Mouse (Mus musculus) hindbrain, embryonic 12.5 days (tissue): Measurements from ENCODE around the gene Tex2. TPM values are rescaled to one million over a fixed set of nuclear protein-coding genes. Genes with fewer than 3 reads are reported as not detected.
"Not testable (repeated sequence)": the region's sequence is repeated elsewhere in the genome, so short reads cannot be mapped to it uniquely, and the experiment has no call there.

Experiments used
- ATAC-seq: fragments of 200-750 bp; cut with Nextera tagmentation; 2 replicates; pipeline ENCODE4 v1.8.0; 2017; ENCODE audit warnings: moderate TSS enrichment; ENCODE audit not compliant: low FRiP score
- H3K27ac ChIP-seq: fragments of 300-500 bp; sonication (generic); 2 replicates; pipeline ENCODE4 v1.5.1; 2016; ENCODE audit warnings: mild to moderate bottlenecking
- H3K27me3 ChIP-seq: fragments of 300-500 bp; sonication (generic); 2 replicates; pipeline ENCODE4 v1.6.1; 2016; ENCODE audit warnings: mild to moderate bottlenecking
- H3K36me3 ChIP-seq: fragments of 300-500 bp; sonication (generic); 2 replicates; pipeline ENCODE4 v1.6.1; 2016; ENCODE audit warnings: mild to moderate bottlenecking
- H3K4me1 ChIP-seq: fragments of 300-500 bp; sonication (generic); 2 replicates; pipeline ENCODE4 v1.6.1; 2016
- H3K4me2 ChIP-seq: fragments of 300-500 bp; sonication (generic); replicated peaks from 2 replicates; pipeline ENCODE4 v1.6.1; 2016; ENCODE audit warnings: mild to moderate bottlenecking
- H3K4me3 ChIP-seq: fragments of 300-500 bp; sonication (generic); 2 replicates; pipeline ENCODE4 v1.5.1; 2016; ENCODE audit warnings: mild to moderate bottlenecking
- H3K9ac ChIP-seq: fragments of 300-500 bp; sonication (generic); 2 replicates; pipeline ENCODE4 v1.6.1; 2016; ENCODE audit warnings: mild to moderate bottlenecking, moderate library complexity
- H3K9me3 ChIP-seq: fragments of 300-500 bp; sonication (generic); replicated peaks from 2 replicates; pipeline ENCODE4 v1.6.1; 2016; ENCODE audit warnings: mild to moderate bottlenecking
- WGBS: fragments of 180-500 bp; shearing (Covaris S2); methylation state at CpG from one replicate; pipeline ENCODE4 v1.1.7; 2016; 5-methylcytosine and 5-hydroxymethylcytosine counted together
- polyA plus RNA-seq: library from polyadenylated mRNA; unstranded; fragments of >200 nt; fragmentation: Nextera tagmentation; extraction: Ambion mirVana; gene quantifications from 2 replicates; pipeline ENCODE4 v1.2.1, GENCODE M21; 2016

Tex2 gene
- polyA plus RNA-seq, 1 experiment from 2014 or later, result 13.3 TPM

DNA sequence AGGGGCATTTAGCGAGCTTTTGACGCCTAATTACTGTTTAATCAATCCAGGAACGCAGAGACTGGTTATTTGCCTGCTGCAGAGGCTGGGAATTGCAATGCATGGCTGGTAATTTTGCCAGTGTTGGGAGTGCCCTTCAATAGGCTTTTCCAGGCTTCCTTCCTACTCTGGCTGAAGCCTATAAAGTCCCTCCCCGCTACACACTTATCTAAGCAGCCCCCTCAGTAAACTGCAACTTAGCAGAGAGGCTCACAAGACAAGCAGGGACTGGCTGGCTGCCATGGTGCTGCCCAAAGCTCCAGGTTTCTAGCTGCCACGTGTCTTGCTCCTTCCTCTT lies 26.1 kb upstream of the Tex2 start:
- peaks cover 12% of the 10 kb centered on the region; the same call in 1 of the 2 replicates for H3K27me3 ChIP-seq
- no peak overlapping the region for H3K27ac ChIP-seq
- H3K9me3 ChIP-seq, result no peaks in the 10 kb centered on the region
- peaks cover 16% of the 10 kb centered on the region for H3K4me1 ChIP-seq
- WGBS, result 29% methylated on average over 5 of the region's 5 CpGs
- H3K36me3 ChIP-seq, result no peaks in the 10 kb centered on the region
- H3K4me3 ChIP-seq, result no peak overlapping the region
- H3K9ac ChIP-seq, result no peak overlapping the region
- ATAC-seq, result no peak
- H3K4me2 ChIP-seq, result no peak overlapping the region

DNA sequence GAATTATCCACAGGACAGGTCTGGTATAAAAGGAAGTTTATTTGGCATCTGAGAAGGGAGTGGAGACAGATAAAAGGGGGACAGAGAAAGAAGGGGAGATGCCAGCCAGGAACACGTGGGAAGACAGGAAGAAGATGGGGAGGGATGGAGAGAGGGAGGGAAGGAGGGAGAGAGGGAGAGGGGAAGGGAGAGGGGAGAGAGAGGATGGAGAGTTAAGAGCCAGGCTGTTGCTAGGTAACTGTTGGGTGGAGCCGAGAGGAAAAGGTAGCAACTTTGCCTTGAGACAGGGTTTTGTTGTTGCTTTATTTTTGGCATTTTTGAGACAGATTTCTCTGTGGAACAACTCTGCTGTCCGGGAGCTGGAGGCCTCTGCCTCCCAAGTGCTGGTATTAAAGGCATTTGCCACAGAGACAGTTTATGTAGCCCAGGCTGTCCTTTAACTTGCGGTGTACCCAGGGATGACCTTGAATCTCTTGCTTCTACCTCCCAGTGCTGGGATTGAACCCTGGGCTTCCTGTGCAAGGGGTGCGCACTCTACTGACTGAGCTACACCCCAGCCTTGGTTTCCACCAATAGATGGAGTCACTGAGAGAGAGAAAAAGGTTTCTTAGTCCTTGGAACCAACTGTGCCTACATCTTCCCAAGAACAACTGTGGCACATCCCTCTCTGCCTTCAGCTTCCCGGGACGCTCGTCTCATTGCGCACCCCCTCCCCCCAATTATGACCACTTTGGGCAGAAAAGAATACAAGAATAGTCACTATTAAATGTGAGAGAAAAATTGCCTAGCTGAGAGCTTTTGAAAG lies 25.5 kb upstream of the Tex2 start:
- Histone ChIP-seq H3K4me2 (no peak overlapping the region), H3K9me3 (no peaks in the 10 kb centered on the region), H3K27me3 (peaks cover 12% of the 10 kb centered on the region; the same call in 1 of the 2 replicates), H3K4me3 (no peak overlapping the region), H3K9ac (no peak overlapping the region), H3K4me1 (peaks cover 16% of the 10 kb centered on the region), H3K36me3 (no peaks in the 10 kb centered on the region), H3K27ac (no peak overlapping the region)
- ATAC-seq, result no peak
- WGBS, result 38% methylated on average over 9 of the region's 9 CpGs

DNA sequence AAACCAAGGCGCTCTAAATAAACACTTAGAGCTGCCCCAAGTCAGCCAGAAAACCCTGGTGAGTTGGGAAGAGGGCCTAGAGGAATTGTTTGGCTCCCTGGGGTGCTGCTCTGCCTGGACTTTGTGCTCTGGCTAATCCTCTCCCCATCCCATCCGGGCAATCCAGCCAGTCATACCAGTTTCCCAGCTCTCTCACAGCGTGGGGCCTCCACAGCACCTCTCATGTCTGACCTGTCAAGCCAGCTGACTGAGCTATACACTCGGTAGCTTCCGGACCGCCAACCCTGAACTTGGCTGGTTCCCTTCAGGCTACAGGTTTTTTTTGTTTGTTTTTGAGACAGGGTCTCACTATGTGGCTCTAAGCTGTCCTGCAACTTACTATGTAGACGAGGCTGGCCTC lies 24.5 kb upstream of the Tex2 start:
- Histone ChIP-seq H3K4me3 (no peak overlapping the region), H3K27me3 (peaks cover 12% of the 10 kb centered on the region; the same call in 1 of the 2 replicates), H3K4me1 (peaks cover 16% of the 10 kb centered on the region), H3K36me3 (no peaks in the 10 kb centered on the region), H3K9ac (no peak overlapping the region), H3K27ac (no peak overlapping the region), H3K4me2 (no peak overlapping the region), H3K9me3 (peaks cover 7% of the 10 kb centered on the region)
- whole genome bisulfite sequencing, result 10% methylated on average over 7 of the region's 7 CpGs
- no peak for ATAC-seq

DNA sequence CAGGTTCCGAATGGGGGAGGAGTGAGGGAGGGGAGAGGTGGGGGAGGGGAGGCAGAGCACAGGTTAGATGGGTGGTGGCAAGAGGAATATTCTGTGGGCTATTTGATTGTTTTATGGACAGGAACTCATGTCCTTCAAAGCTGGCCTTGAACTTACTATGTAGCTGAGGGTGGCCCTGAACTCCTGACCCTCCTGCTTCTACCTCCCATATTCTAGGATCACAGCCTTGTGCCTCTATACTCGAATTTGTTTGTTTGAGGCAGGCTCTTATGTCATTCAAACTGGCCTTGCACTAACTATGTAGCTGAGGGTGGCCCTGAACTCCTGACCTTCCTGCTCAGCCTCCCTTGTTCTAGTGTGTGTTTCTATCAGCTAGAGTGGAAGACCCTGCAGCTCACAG lies 22.7 kb upstream of the Tex2 start:
- no peak overlapping the region for H3K4me3 ChIP-seq
- H3K27me3 ChIP-seq, result peaks cover 12% of the 10 kb centered on the region; the same call in 1 of the 2 replicates
- H3K9me3 ChIP-seq, result peaks cover 13% of the 10 kb centered on the region
- H3K4me1 ChIP-seq, result peaks cover 16% of the 10 kb centered on the region
- ATAC-seq, result no peak
- no peak overlapping the region for H3K4me2 ChIP-seq
- H3K36me3 ChIP-seq, result no peaks in the 10 kb centered on the region
- H3K27ac ChIP-seq, result no peak overlapping the region
- WGBS, result 62% methylated on average over 2 of the region's 2 CpGs
- no peak overlapping the region for H3K9ac ChIP-seq

DNA sequence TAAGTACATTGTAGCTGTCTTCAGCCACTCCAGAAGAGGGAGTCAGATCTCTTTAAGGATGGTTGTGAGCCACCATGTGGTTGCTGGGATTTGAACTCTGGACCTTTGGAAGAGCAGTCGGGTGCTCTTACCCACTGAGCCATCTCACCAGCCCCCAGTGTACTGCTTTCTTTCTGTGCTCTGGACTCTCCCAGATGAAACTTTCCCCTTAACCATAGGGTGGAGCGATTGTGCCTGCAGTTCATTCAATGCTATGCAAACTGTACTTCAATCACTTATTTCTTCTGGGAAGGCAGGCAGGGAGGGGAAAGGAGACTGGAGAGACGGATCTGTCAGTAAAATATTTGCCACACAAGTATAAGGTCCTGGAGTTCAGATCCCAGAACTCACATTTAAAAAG lies 21.0 kb upstream of the Tex2 start:
- Histone ChIP-seq H3K4me1 (peaks cover 12% of the 10 kb centered on the region), H3K9me3 (peaks cover 13% of the 10 kb centered on the region)
- not testable (repeated sequence) for H3K9ac ChIP-seq, H3K4me3 ChIP-seq, H3K27ac ChIP-seq, H3K4me2 ChIP-seq, H3K36me3 ChIP-seq, H3K27me3 ChIP-seq, ATAC-seq
- WGBS, result 86% methylated on average over 3 of the region's 3 CpGs

DNA sequence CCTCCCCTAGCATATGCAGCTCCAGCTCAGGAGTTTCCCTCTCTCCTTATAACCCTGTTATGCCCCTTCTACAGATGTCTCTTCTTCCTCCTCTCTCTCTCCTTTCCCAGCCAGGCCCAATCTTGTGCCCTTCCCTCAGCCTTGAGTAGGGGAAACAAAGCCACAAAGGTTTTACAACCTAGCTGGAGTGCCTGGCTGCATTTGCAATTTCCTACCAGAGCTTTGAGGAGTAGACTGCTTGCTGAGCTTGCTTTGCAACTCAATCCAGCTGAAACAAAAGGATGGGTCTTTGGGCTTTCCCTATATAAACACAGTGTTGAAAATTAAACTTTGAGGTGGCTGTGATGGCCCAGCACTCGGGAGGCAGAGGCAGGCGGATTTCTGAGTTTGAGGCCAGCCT lies 20.2 kb upstream of the Tex2 start:
- Histone ChIP-seq H3K27ac (no peak overlapping the region), H3K4me3 (no peak overlapping the region), H3K9ac (no peak overlapping the region), H3K9me3 (peaks cover 13% of the 10 kb centered on the region), H3K4me2 (no peak overlapping the region), H3K27me3 (0 out of 2 replicates have a peak, but pooled peaks cover 3% of the 10 kb centered on the region), H3K36me3 (no peaks in the 10 kb centered on the region), H3K4me1 (peaks cover 8% of the 10 kb centered on the region)
- WGBS, result 81% methylated on average over 2 of the region's 2 CpGs
- ATAC-seq, result no peak

DNA sequence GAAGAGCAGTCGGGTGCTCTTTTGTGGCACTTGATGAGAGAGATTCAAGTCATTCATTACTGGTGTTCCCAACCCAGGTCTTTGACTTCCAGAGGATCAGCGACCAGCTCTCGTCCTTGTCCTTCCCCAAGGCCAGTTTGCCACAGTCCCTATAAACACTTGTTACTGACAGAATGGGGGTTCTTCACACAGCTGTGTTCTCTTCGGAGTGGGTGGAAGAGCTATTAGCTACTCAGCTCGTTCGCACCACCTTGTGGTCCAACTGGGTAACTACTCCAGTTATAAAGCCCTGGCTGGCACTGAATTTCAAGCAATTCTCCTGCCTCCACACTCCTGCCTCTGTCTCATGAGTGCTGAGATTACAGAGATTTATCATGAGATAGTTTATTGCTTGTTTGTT lies 14.5 kb upstream of the Tex2 start:
- no peak overlapping the region for H3K4me2 ChIP-seq
- no peaks in the 10 kb centered on the region for H3K36me3 ChIP-seq
- WGBS, result 23% methylated on average over 6 of the region's 6 CpGs
- H3K4me1 ChIP-seq, result no peaks in the 10 kb centered on the region
- no peak for ATAC-seq
- H3K27ac ChIP-seq, result no peak overlapping the region
- H3K4me3 ChIP-seq, result no peak overlapping the region
- H3K9me3 ChIP-seq, result peaks cover 6% of the 10 kb centered on the region
- H3K9ac ChIP-seq, result no peak overlapping the region
- H3K27me3 ChIP-seq, result no peaks in the 10 kb centered on the region

DNA sequence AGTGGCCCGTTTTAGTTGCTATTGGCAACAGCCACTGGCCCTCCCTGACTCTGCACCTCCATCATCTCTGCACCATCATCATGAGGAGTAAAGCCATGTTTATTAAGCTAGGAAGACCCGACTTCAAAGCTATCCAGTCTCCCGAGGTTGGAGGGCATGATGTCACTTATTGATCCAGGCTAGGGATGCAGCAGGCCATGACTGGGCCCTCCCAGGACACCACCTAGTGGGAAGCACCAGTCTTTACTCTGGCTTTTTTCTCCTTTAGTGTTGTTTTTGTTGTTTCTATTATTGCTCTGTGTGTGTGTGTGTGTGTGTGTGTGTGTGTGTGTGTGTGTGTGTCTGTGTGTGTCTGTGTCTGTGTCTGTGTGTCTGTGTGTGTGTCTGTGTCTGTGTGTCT lies 12.4 kb upstream of the Tex2 start:
- H3K4me3 ChIP-seq, result no peak overlapping the region
- H3K27ac ChIP-seq, result no peak overlapping the region
- no peaks in the 10 kb centered on the region for H3K36me3 ChIP-seq
- H3K4me1 ChIP-seq, result no peaks in the 10 kb centered on the region
- no peak overlapping the region for H3K9ac ChIP-seq
- ATAC-seq, result no peak
- no peak overlapping the region for H3K4me2 ChIP-seq
- WGBS, result 42% methylated on average over 3 of the region's 3 CpGs
- no peaks in the 10 kb centered on the region for H3K9me3 ChIP-seq
- H3K27me3 ChIP-seq, result no peaks in the 10 kb centered on the region

DNA sequence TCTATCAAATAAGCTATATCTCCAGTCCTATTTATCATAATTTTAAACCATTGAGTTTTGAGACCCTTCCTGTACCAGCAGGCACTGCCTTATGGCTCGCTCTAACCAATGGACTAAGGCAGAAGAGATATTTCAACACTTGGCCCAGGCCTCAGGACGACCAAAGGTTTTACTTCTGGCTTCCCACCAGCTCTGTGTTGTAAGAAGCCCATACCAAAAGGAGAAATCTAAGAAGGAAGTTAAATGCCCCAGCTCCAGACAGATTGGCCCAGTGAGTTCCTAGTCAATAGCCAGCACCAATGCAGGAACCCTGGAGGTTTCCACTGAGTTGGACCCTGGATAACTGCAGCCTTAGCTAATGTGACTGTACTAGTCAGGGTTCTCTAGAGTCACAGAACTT lies 10.4 kb upstream of the Tex2 start:
- no peaks in the 10 kb centered on the region for H3K36me3 ChIP-seq
- H3K4me1 ChIP-seq, result no peaks in the 10 kb centered on the region
- H3K9me3 ChIP-seq, result no peaks in the 10 kb centered on the region
- no peak overlapping the region for H3K27ac ChIP-seq
- no peak overlapping the region for H3K9ac ChIP-seq
- no peak overlapping the region for H3K4me2 ChIP-seq
- no peak overlapping the region for H3K4me3 ChIP-seq
- no peaks in the 10 kb centered on the region for H3K27me3 ChIP-seq
- 85% methylated on average over 2 of the region's 2 CpGs for WGBS
- no peak for ATAC-seq

DNA sequence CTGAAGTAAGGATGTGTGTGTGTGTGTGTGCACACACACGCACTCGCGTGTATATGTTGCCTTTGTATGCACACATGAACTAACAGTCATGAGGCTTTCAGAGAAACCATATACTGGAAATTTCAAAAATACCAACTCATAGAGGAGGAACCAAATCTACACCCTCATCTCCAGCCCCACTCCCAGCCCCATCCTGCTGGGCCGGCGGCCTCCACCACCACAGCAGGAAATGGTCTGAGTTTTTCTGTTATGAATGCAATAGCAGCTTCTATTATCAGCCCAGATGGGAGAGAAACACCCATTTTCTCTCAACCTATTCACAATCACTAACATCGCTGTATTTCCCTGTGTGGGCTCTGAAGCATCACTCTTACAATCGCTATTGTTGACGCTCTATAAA lies 8.8 kb upstream of the Tex2 start:
- ATAC-seq, result no peak
- no peak overlapping the region for H3K4me3 ChIP-seq
- H3K9ac ChIP-seq, result no peak overlapping the region
- no peaks in the 10 kb centered on the region for H3K27me3 ChIP-seq
- no peaks in the 10 kb centered on the region for H3K4me1 ChIP-seq
- H3K9me3 ChIP-seq, result no peaks in the 10 kb centered on the region
- WGBS, result 85% methylated on average over 8 of the region's 8 CpGs
- H3K36me3 ChIP-seq, result no peaks in the 10 kb centered on the region
- no peak overlapping the region for H3K4me2 ChIP-seq
- H3K27ac ChIP-seq, result no peak overlapping the region

DNA sequence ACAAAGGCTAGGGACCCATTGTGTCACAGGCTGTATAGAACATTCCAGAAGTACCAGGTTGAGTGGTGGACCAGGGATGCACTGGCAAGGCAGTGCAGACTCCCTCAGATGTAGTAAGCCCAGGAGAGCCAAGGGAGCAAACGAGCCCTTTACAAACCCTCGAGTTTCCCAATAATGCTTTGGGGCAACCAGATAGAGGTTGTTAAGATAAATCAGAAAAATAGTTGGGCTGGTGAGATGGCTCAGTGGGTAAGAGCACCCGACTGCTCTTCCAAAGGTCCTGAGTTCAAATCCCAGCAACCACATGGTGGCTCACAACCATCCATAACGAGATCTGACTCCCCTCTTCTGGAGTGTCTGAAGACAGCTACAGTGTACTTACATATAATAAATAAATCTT lies 5.5 kb upstream of the Tex2 start:
- not testable (repeated sequence) for H3K4me3 ChIP-seq, H3K9me3 ChIP-seq, H3K4me2 ChIP-seq, H3K4me1 ChIP-seq, ATAC-seq, H3K9ac ChIP-seq, H3K27ac ChIP-seq, H3K27me3 ChIP-seq, H3K36me3 ChIP-seq
- WGBS, result 86% methylated on average over 4 of the region's 4 CpGs

DNA sequence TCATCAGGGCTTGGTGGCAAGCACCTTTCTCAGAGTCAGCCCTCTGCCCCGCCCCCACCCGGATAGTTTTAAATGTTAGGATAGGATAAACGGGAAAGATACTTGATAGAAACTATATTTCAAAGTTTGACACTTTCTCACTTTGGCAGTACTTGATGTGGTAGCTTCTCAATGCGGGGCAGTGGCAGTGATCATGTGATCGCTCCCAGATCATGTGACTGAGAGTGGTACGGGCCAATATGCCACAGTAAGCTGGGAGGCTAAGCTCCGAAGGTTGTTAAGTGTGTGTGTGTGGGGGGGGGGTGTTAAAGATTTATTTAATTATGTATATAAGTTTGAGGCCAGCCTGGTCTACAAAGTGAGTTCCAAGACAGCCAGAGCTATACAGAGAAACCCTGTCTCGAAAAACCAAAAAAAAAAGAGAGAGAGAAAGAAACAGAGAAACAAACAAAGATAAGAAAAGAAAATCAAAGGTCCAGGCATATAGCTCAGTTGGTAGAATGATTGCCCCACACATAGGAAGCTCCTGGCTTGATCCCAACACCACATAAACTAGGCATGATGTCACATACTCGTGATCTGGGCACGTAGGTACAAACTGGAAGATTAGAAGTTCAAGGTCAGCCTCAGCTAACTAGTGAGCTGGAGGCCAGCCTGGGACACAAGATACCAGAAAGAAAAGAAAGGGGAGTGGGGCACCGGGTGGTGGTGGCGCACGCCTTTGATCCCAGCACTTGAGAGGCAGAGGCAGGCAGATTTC lies 4.8 kb upstream of the Tex2 start:
- Histone ChIP-seq H3K27ac (no peak overlapping the region), H3K9ac (no peak overlapping the region), H3K4me2 (no peak overlapping the region), H3K27me3 (no peaks in the 10 kb centered on the region), H3K4me3 (no peak overlapping the region), H3K4me1 (peaks cover 3% of the 10 kb centered on the region), H3K36me3 (no peaks in the 10 kb centered on the region), H3K9me3 (no peaks in the 10 kb centered on the region)
- whole genome bisulfite sequencing, result 85% methylated on average over 13 of the region's 13 CpGs
- ATAC-seq, result no peak

DNA sequence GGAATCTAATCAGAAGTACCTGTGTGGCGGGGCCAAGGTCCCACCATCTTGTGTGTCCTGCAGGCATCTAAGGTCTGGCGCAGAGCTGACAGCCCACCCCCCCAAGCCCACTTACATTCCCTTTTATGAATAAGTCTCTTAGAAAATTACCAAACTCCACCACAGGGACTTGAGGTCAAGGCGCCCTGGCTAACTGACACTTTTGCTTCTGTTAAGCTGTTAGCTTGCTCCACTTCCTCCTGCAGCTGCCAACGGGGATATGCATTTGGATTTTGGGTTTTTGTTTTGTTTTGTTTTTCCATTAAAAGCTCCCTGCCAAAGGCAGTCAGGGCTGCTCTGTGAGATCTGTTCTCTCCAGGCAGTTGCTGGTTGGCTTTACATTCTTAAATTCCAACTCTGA lies 2.3 kb upstream of the Tex2 start:
- H3K4me1 ChIP-seq, result peaks cover 12% of the 10 kb centered on the region
- no peak overlapping the region for H3K27ac ChIP-seq
- WGBS, result 84% methylated on average over 4 of the region's 4 CpGs
- no peak overlapping the region for H3K9ac ChIP-seq
- no peak overlapping the region for H3K4me2 ChIP-seq
- no peak overlapping the region for H3K4me3 ChIP-seq
- 0 out of 2 replicates have a peak, but pooled peaks cover 6% of the 10 kb centered on the region for H3K27me3 ChIP-seq
- no peaks in the 10 kb centered on the region for H3K36me3 ChIP-seq
- no peaks in the 10 kb centered on the region for H3K9me3 ChIP-seq
- ATAC-seq, result no peak
